Mouse (Mus musculus): ENCODE measurements around the gene Slc1a4. TPM values are rescaled to one million over a fixed set of nuclear protein-coding genes. Genes with fewer than 3 reads are reported as not detected.

Slc1a4 gene
- polyA plus RNA-seq, 2 experiments: 4.3 to 6.5 TPM

GRCm38 (mm10) chr11:20282601-20283219, 49.8 kb downstream of the Slc1a4 start:
- no peaks in the 10 kb centered on the region for H3K36me3 ChIP-seq (replicated peaks; ENCODE audit: control insufficient read depth, insufficient read depth, low read depth)
- TF ChIP-seq EP300 (IDR thresholded peaks at IDR 0.05; ENCODE audit: low read depth) (no peak), CTCF (IDR thresholded peaks at IDR 0.05; ENCODE audit: low read depth) (no peak)
- ATAC-seq (ENCODE audit: insufficient read depth) (no peak), DNase-seq (ENCODE audit: low read depth in 3 of 3, low spot score in 3 of 3) (no peak)
- no peak overlapping the region for H3K4me3 ChIP-seq (ENCODE audit: insufficient read depth in 1 of 2, low read depth in 2 of 2, low read length in 2 of 2)
- H3K4me1 ChIP-seq (replicated peaks; ENCODE audit: control insufficient read depth in 2 of 2, insufficient read depth in 2 of 2, low read length in 1 of 2): peaks cover 0 to 3% of the 10 kb centered on the region in 2 experiments; a peak in 1 of 4 replicates
- no peak overlapping the region for H3K27ac ChIP-seq
- WGBS (ENCODE audit: insufficient replicate concordance): 47% methylated on average over 2 of the region's 2 CpGs
- H3K27me3 ChIP-seq (ENCODE audit: control insufficient read depth, insufficient read depth, low read length): no peaks in the 10 kb centered on the region
- H3K9ac ChIP-seq (replicated peaks): no peak overlapping the region
- no peak overlapping the region for H3K4me2 ChIP-seq (ENCODE audit: low read depth)
- no peaks in the 10 kb centered on the region for H3K9me3 ChIP-seq (ENCODE audit: control insufficient read depth, low read length)

- 47% methylated on average over 5 of the region's 5 CpGs for WGBS (ENCODE audit: insufficient replicate concordance)
- H3K9me3 ChIP-seq (ENCODE audit: control insufficient read depth, low read length): no peaks in the 10 kb centered on the region
- TF ChIP-seq EP300 (IDR thresholded peaks at IDR 0.05; ENCODE audit: low read depth): no peak
- TF ChIP-seq CTCF (IDR thresholded peaks at IDR 0.05; ENCODE audit: low read depth): no peak
- H3K4me3 ChIP-seq (ENCODE audit: insufficient read depth in 1 of 2, low read depth in 2 of 2, low read length in 2 of 2): no peak overlapping the region
- H3K4me2 ChIP-seq (ENCODE audit: low read depth): no peak overlapping the region
- no peak for DNase-seq (ENCODE audit: low read depth in 3 of 3, low spot score in 3 of 3)
- H3K27me3 ChIP-seq (ENCODE audit: control insufficient read depth, insufficient read depth, low read length): no peaks in the 10 kb centered on the region
- ATAC-seq (ENCODE audit: insufficient read depth): no peak
- peaks cover 0 to 3% of the 10 kb centered on the region in 2 experiments; a peak in 1 of 4 replicates for H3K4me1 ChIP-seq (replicated peaks; ENCODE audit: control insufficient read depth in 2 of 2, insufficient read depth in 2 of 2, low read length in 1 of 2)
- no peak overlapping the region for H3K9ac ChIP-seq (replicated peaks)
- H3K36me3 ChIP-seq (replicated peaks; ENCODE audit: control insufficient read depth, insufficient read depth, low read depth): no peaks in the 10 kb centered on the region
- no peak overlapping the region for H3K27ac ChIP-seq
These were observed 51.5 kb downstream of the Slc1a4 start for GRCm38 (mm10) chr11:20280982-20281381.

- peaks cover 0 to 3% of the 10 kb centered on the region in 2 experiments; a peak in 1 of 4 replicates for H3K4me1 ChIP-seq (replicated peaks; ENCODE audit: control insufficient read depth in 2 of 2, insufficient read depth in 2 of 2, low read length in 1 of 2)
- no peak for ATAC-seq (ENCODE audit: insufficient read depth)
- DNase-seq (ENCODE audit: low read depth in 3 of 3, low spot score in 3 of 3): no peak
These were observed 53.8 kb downstream of the Slc1a4 start for GRCm38 (mm10) chr11:20278702-20279101.

GRCm38 (mm10) chr11:20277106-20277505, 55.4 kb downstream of the Slc1a4 start:
- Histone ChIP-seq H3K36me3 (replicated peaks; ENCODE audit: control insufficient read depth, insufficient read depth, low read depth) (no peaks in the 10 kb centered on the region), H3K9me3 (ENCODE audit: control insufficient read depth, low read length) (no peaks in the 10 kb centered on the region), H3K27me3 (ENCODE audit: control insufficient read depth, insufficient read depth, low read length) (no peaks in the 10 kb centered on the region), H3K4me3 (ENCODE audit: insufficient read depth in 1 of 2, low read depth in 2 of 2, low read length in 2 of 2) (no peak overlapping the region), H3K27ac (no peak overlapping the region), H3K9ac (replicated peaks) (no peak overlapping the region), H3K4me1 (replicated peaks; ENCODE audit: control insufficient read depth in 2 of 2, insufficient read depth in 2 of 2, low read length in 1 of 2) (peaks cover 0 to 3% of the 10 kb centered on the region in 2 experiments; a peak in 1 of 4 replicates), H3K4me2 (ENCODE audit: low read depth) (no peak overlapping the region)
- ATAC-seq (ENCODE audit: insufficient read depth) (no peak), DNase-seq (ENCODE audit: low read depth in 3 of 3, low spot score in 3 of 3) (no peak)
- TF ChIP-seq EP300 (IDR thresholded peaks at IDR 0.05; ENCODE audit: low read depth) (no peak), CTCF (IDR thresholded peaks at IDR 0.05; ENCODE audit: low read depth) (no peak)
- WGBS (ENCODE audit: insufficient replicate concordance): 42% methylated on average over 2 of the region's 2 CpGs

More at GRCm38 (mm10) chr11:20278702-20279101, 53.8 kb downstream of the Slc1a4 start:
- Histone ChIP-seq H3K9me3 (ENCODE audit: control insufficient read depth, low read length) (no peaks in the 10 kb centered on the region), H3K4me3 (ENCODE audit: insufficient read depth in 1 of 2, low read depth in 2 of 2, low read length in 2 of 2) (no peak overlapping the region), H3K27me3 (ENCODE audit: control insufficient read depth, insufficient read depth, low read length) (no peaks in the 10 kb centered on the region), H3K36me3 (replicated peaks; ENCODE audit: control insufficient read depth, insufficient read depth, low read depth) (no peaks in the 10 kb centered on the region), H3K27ac (no peak overlapping the region), H3K4me2 (ENCODE audit: low read depth) (no peak overlapping the region), H3K9ac (replicated peaks) (no peak overlapping the region)
- WGBS (ENCODE audit: insufficient replicate concordance): 28% methylated on average over 5 of the region's 5 CpGs
- TF ChIP-seq EP300 (IDR thresholded peaks at IDR 0.05; ENCODE audit: low read depth): no peak
- no peak for TF ChIP-seq CTCF (IDR thresholded peaks at IDR 0.05; ENCODE audit: low read depth)

GRCm38 (mm10) chr11:20275974-20276373, 56.5 kb downstream of the Slc1a4 start:
- Histone ChIP-seq H3K27ac (no peak overlapping the region), H3K9ac (replicated peaks) (no peak overlapping the region), H3K4me2 (ENCODE audit: low read depth) (no peak overlapping the region), H3K9me3 (ENCODE audit: control insufficient read depth, low read length) (no peaks in the 10 kb centered on the region), H3K27me3 (ENCODE audit: control insufficient read depth, insufficient read depth, low read length) (no peaks in the 10 kb centered on the region), H3K4me1 (replicated peaks; ENCODE audit: control insufficient read depth in 2 of 2, insufficient read depth in 2 of 2, low read length in 1 of 2) (peaks cover 0 to 3% of the 10 kb centered on the region in 2 experiments; a peak in 1 of 4 replicates), H3K4me3 (ENCODE audit: insufficient read depth in 1 of 2, low read depth in 2 of 2, low read length in 2 of 2) (no peak overlapping the region), H3K36me3 (replicated peaks; ENCODE audit: control insufficient read depth, insufficient read depth, low read depth) (no peaks in the 10 kb centered on the region)
- DNase-seq (ENCODE audit: low read depth in 3 of 3, low spot score in 3 of 3): no peak
- TF ChIP-seq EP300 (IDR thresholded peaks at IDR 0.05; ENCODE audit: low read depth) (no peak), CTCF (IDR thresholded peaks at IDR 0.05; ENCODE audit: low read depth) (no peak)
- WGBS (ENCODE audit: insufficient replicate concordance): 32% methylated on average over 2 of the region's 2 CpGs
- ATAC-seq (ENCODE audit: insufficient read depth): no peak

Data from liver, embryonic 14.5 days (tissue).